Mouse (Mus musculus) MEL (cell line): ENCODE measurements around the gene Nagk.

Source experiments
- BHLHE40 ChIP-seq: IDR thresholded peaks from 2 replicates; pipeline ENCODE4 v1.6.1; 2012; ENCODE audit warnings: low read depth, mild to moderate bottlenecking, inconsistent platforms, low read length, improper control_type of control experiment, borderline replicate concordance
- CTCF ChIP-seq, 3 experiments: IDR thresholded peaks in 2 of 3; conservative IDR thresholded peaks in 1 of 3; 2 replicates each; pipeline ENCODE4 v1.5.1; 2011 to 2012; ENCODE audit warnings: low read length in 3 of 3, low read depth in 2 of 3, mild to moderate bottlenecking in 2 of 3, improper control_type of control experiment in 1 of 3, inconsistent platforms in 1 of 3, mixed read lengths in 1 of 3, moderate library complexity in 1 of 3; ENCODE audit not compliant: control insufficient read depth in 1 of 3, insufficient read depth in 1 of 3, poor library complexity in 1 of 3, severe bottlenecking in 1 of 3
- E2F4 ChIP-seq: IDR thresholded peaks from 2 replicates; pipeline ENCODE4 v1.6.1; 2011; ENCODE audit warnings: low read depth, low read length, improper control_type of control experiment, borderline replicate concordance
- ELF1 ChIP-seq: IDR thresholded peaks from 2 replicates; pipeline ENCODE4 v1.6.1; 2014; ENCODE audit warnings: low read depth, mild to moderate bottlenecking, inconsistent platforms, low read length, improper control_type of control experiment, moderate library complexity
- EP300 ChIP-seq, 2 experiments: IDR thresholded peaks; 2 replicates each; pipeline ENCODE4 v1.6.1; 2011; ENCODE audit warnings: improper control_type of control experiment in 2 of 2, low read length in 2 of 2, low read depth in 1 of 2, mild to moderate bottlenecking in 1 of 2
- GABPA ChIP-seq: IDR thresholded peaks from 2 replicates; pipeline ENCODE4 v1.6.1; 2012; ENCODE audit warnings: low read depth, mild to moderate bottlenecking, inconsistent platforms, low read length, improper control_type of control experiment, moderate library complexity
- GATA1 ChIP-seq: IDR thresholded peaks from 2 replicates; pipeline ENCODE4 v1.6.1; 2011; ENCODE audit warnings: low read depth, low read length, improper control_type of control experiment
- MAX ChIP-seq: IDR thresholded peaks from 2 replicates; pipeline ENCODE4 v1.6.1; 2011; ENCODE audit warnings: low read length, improper control_type of control experiment
- POLR2AphosphoS2 ChIP-seq: IDR thresholded peaks from 2 replicates; pipeline ENCODE4 v1.6.1; 2011; ENCODE audit warnings: low read length, improper control_type of control experiment
- TAL1 ChIP-seq: IDR thresholded peaks from 2 replicates; pipeline ENCODE4 v1.6.1; 2012; ENCODE audit warnings: mild to moderate bottlenecking, inconsistent platforms, low read length, moderate library complexity, mixed read lengths
- TCF12 ChIP-seq: IDR thresholded peaks from 2 replicates; pipeline ENCODE4 v1.6.1; 2014; ENCODE audit warnings: low read depth, mild to moderate bottlenecking, inconsistent platforms, low read length, improper control_type of control experiment, moderate library complexity
- ZC3H11A ChIP-seq: IDR thresholded peaks from 2 replicates; pipeline ENCODE4 v1.6.1; 2012; ENCODE audit warnings: low read depth, mild to moderate bottlenecking, inconsistent platforms, low read length, improper control_type of control experiment

DNA sequence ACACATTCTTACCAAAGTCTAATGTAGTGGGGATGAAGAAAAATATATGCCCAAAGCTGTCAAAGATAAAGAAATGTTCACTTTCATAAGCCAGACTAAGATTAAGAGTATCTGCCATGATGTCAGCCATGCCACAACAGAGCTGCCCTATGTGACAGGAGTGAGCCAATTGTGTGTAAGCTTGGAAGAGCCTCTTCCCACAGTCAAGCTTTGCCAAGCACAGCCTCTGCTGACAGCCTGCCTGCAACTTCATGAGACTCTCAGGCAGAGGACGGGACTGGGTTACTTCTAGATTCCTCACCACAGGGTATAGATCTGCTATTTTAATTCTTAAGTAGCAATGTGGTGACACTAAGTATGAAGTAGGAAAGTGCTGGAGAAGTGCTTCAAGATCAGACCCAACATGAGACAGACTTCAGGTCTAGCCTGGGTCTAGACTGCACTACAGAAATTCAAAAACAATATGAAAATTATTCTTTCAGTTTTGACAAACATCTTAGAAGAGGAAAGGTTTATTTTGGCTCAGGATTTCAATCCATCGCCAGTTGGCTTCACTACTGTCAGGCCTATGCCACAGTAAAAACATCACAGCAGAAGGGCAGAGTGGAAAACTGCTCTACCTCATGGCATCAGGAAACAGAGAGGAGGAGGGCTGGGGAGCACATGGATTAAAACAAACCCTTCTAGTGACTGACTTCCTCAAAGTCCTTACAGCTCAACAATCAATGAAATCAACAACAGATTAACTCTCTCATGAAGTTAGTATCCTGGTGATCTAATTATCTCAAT is 26.1 kb downstream of the Nagk start:
- no peak for TF ChIP-seq GATA1
- TF ChIP-seq CTCF (IDR thresholded peaks at IDR 0.05 in 2 of 3, conservative IDR thresholded peaks at IDR 0.05 in 1 of 3; ENCODE audit: control insufficient read depth in 1 of 3, insufficient read depth in 1 of 3, low read depth in 2 of 3, low read length in 3 of 3, poor library complexity in 1 of 3, severe bottlenecking in 1 of 3), result no peak
- no peak for TF ChIP-seq EP300 (IDR thresholded peaks at IDR 0.05; ENCODE audit: low read depth in 1 of 2, low read length in 2 of 2)
- no peak for TF ChIP-seq POLR2AphosphoS2
- no peak for TF ChIP-seq MAX
- TF ChIP-seq TAL1, result no peak
- no peak for TF ChIP-seq GABPA
- no peak for TF ChIP-seq E2F4
- no peak for TF ChIP-seq ELF1
- TF ChIP-seq TCF12, result no peak
- no peak for TF ChIP-seq BHLHE40
- no peak for TF ChIP-seq ZC3H11A
